In genomic region chr11:7427771-7428170, GRCm38 (mm10) we compare ENCODE assay signal across 25 mouse cellular contexts.
"Had no signal": no experiment of that assay in that cellular context is flagged by ENCODE, and none has a peak within 500 bp of the region (broad histone marks: within the 10 kb centered on the region; RNA-seq: fewer than 3 reads in every experiment).

No protein-coding gene starts in this region.

- H3K4me3 ChIP-seq: gastrocnemius, adult 2 months; heart, adult 2 months; heart, embryonic 10.5 days; heart, embryonic 12.5 days; hindbrain, embryonic 10.5 days; hindbrain, embryonic 12.5 days; intestine, embryonic 15.5 days; layer of hippocampus, adult 2 months; left cerebral cortex, adult 2 months; limb, embryonic 10.5 days; limb, embryonic 12.5 days had no signal

- H3K36me3 ChIP-seq: heart, embryonic 10.5 days; heart, embryonic 12.5 days; hindbrain, embryonic 10.5 days; hindbrain, embryonic 12.5 days; intestine, embryonic 15.5 days; limb, embryonic 10.5 days; limb, embryonic 12.5 days had no signal

- H3K4me2 ChIP-seq: heart, embryonic 12.5 days; hindbrain, embryonic 12.5 days; hindbrain, embryonic 14.5 days; intestine, embryonic 15.5 days; limb, embryonic 12.5 days had no signal

- DNase-seq: gastrocnemius, adult 2 months; gastrocnemius, postnatal 10 days; gastrocnemius, postnatal 25 days; heart, postnatal 4 days; kidney, adult 18-20 months; kidney, adult 8-10 months; kidney, postnatal 10 days; kidney, postnatal 25 days; kidney, postnatal 4 days; liver had no signal

- H3K4me1 ChIP-seq: intestine, embryonic 15.5 days had no signal

- H3K27me3 ChIP-seq: heart, embryonic 12.5 days; hindbrain, embryonic 12.5 days; intestine, embryonic 15.5 days; limb, embryonic 12.5 days had no signal

- H3K9me3 ChIP-seq: heart, embryonic 10.5 days; heart, embryonic 12.5 days; hindbrain, embryonic 10.5 days; hindbrain, embryonic 12.5 days; intestine, embryonic 15.5 days; limb, embryonic 10.5 days; limb, embryonic 12.5 days had no signal

- H3K27ac ChIP-seq: gastrocnemius, adult 2 months; heart, adult 2 months; heart, embryonic 10.5 days; hindbrain, embryonic 10.5 days; hindbrain, embryonic 12.5 days; hindbrain, embryonic 14.5 days; intestine, embryonic 15.5 days; layer of hippocampus, adult 2 months; left cerebral cortex, adult 2 months; limb, embryonic 10.5 days; limb, embryonic 12.5 days had no signal

- ATAC-seq: forebrain, embryonic 16.5 days; hindbrain, embryonic 16.5 days; inflammation-experienced regulatory T-cells, adult 6 months; intestine, embryonic 15.5 days; intestine, postnatal 0 days had no signal

- H3K9ac ChIP-seq: heart, embryonic 12.5 days; hindbrain, embryonic 12.5 days; hindbrain, embryonic 14.5 days; intestine, embryonic 15.5 days; limb, embryonic 12.5 days had no signal
